Mouse (Mus musculus) kidney, postnatal 10 days (tissue): ENCODE measurements around the gene Wasf2.

Experiments used
- DNase-seq: peaks from one replicate; pipeline ENCODE4 v3.0.0; 2021; ENCODE audit warnings: mixed read lengths

Wasf2 gene

GRCm38 (mm10) chr4:133209366-133209765 lies 79.1 kb downstream of the Wasf2 start:
- peak; percentile 73 for DNase-seq

DNA sequence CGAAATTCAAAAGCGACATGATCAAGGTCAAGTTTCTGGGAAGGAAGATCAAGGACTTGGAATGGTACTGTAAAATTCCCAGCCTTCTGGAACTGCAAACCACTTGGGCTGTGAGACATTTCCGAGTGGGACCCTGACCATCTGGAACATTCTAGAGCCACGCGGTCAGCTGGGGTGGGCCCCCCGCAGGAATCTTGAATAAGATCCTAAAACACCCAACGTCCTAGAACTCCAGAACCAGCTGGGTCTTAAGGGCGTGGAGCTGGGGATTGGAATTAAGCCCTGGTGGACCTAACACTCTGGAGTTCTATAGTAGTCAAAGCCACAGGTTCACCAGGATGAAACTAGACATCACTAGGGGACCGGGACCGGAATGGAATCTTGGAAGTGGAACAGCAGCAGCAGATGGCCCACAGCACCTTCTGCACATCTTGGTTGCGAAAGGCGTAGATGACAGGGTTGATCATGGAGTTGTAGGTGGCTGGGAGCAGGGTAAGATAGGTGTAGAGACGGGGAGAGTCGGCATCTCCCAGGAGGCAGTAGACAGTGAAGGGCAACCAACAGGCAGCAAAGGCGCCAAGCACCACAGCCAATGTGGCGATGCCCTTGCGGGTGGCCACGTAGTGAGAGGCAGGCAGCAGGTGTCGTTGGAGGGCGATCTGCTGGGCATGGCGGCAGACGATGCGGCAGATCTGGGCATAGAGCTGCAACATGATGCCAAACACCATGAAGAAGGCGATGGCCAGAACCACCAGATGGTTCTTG lies 79.9 kb downstream of the Wasf2 start:
- DNase-seq: no peak

GRCm38 (mm10) chr4:133210788-133211390 lies 80.6 kb downstream of the Wasf2 start:
- no peak for DNase-seq

GRCm38 (mm10) chr4:133211751-133212561 lies 81.7 kb downstream of the Wasf2 start, which contains the start of the genes Cd164l2 and Gpr3:
TSS of gene Cd164l2 (plus strand) at chr4:133212131.
TSS of gene Gpr3 (minus strand) at chr4:133212536.
- DNase-seq: peak; percentile 31

- DNase-seq: peak; percentile 89
Measured at GRCm38 (mm10) chr4:133212562-133213267, 82.4 kb downstream of the Wasf2 start.

DNA sequence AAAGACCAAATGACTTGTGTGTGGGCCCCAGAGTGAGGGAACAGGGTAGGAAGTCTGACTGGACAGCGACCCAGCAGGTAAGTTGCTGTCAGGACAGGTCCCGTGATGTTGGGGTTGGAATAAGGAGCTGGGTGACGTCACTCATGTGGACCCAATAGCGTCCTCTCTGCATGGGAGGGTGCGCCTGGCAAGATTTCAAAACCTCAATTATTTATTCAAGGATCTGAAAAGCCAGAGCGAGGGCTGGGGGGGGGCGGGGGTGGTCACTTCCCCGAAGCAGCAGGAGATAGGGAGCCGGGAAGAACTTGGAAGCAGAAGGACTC lies 82.9 kb downstream of the Wasf2 start:
- DNase-seq: peak; percentile 56

- DNase-seq: peak; percentile 8
Measured at GRCm38 (mm10) chr4:133213661-133214060, 83.4 kb downstream of the Wasf2 start.

GRCm38 (mm10) chr4:133217641-133218040 lies 87.3 kb downstream of the Wasf2 start:
- DNase-seq: peak; percentile 84

DNA sequence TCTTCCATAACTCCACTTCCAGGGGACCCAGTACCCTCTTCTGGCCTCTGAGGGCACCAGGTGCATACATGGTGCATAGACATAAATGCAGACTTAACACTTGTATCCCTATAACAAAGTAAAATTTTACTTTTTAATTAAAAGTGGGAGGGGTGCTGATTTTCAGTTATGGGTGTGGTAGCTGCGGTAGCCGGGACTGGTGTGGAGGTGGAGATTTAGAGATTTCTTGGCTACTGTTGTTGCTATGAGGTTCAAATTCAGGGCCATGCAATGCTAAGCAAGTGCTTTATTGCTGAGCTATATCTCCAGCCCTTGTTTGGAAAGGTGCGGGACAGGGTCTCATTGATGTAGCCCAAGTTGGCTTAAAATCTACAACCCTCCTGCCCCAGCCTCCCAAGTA lies 88.4 kb downstream of the Wasf2 start:
- no peak for DNase-seq

- DNase-seq: peak; percentile 79
Measured at GRCm38 (mm10) chr4:133220656-133221055, 90.4 kb downstream of the Wasf2 start.

GRCm38 (mm10) chr4:133221701-133222100 lies 91.4 kb downstream of the Wasf2 start:
- DNase-seq: no peak

DNA sequence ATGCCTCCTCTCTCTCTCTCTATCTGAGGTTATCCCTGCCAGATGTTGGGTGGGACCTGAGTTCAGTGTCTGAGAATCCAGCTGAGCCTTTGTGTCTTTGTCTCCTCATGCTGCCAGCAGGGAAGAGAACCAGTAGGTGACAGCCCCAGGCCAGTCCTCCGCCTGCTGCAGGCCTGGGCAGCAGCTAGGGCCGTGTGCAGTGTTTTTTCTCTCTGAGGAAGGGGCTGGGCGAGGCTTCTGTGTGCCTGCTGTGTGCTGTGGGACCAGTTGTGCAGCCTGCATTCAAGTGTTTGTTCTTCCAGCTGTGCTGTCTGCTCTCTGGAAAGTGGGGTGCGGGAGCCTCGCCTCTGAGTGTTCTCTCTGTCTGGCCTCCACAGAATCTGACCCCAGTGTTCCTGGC lies 93.6 kb downstream of the Wasf2 start:
- DNase-seq: no peak

DNA sequence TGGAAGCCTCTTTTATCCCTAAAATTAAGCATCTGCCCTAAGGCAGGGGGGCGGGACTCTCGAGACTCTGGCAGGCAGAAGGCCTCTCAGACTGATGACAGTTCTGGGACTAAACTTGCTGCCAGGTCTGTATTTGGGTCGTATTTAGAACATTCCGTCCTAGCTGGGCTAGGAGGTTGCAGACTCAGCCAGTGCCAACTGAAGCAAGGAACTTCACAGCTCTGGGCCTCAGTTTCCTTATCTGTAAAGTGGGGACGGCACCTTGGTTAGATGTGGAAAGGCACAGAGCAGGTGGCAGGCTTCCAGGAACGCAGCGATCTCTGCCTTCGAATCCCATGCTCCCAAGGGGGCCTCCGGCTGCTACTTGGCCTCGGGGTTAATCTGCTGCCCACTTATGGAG lies 95.8 kb downstream of the Wasf2 start:
- no peak for DNase-seq

DNA sequence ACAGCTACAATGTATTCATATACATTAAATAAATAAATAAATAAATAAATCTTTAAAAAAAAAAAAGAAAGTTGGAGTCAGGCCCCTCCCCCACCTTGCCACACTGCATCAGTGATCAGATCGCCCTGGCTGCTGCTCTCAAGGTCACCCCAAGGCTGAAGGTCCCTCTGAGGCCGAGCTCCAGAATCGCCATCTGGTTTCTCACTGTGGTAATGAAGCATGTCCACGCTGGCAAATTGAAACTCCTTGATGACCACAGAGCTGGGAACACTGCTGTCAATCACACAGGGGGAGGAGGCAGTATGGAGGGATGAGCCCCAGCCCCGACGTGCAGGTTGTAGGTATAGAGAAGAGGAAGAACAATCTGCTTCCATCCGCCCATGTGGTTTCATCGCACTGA lies 97.3 kb downstream of the Wasf2 start:
- DNase-seq: no peak

GRCm38 (mm10) chr4:133229582-133229981 lies 99.3 kb downstream of the Wasf2 start:
- no peak for DNase-seq

DNA sequence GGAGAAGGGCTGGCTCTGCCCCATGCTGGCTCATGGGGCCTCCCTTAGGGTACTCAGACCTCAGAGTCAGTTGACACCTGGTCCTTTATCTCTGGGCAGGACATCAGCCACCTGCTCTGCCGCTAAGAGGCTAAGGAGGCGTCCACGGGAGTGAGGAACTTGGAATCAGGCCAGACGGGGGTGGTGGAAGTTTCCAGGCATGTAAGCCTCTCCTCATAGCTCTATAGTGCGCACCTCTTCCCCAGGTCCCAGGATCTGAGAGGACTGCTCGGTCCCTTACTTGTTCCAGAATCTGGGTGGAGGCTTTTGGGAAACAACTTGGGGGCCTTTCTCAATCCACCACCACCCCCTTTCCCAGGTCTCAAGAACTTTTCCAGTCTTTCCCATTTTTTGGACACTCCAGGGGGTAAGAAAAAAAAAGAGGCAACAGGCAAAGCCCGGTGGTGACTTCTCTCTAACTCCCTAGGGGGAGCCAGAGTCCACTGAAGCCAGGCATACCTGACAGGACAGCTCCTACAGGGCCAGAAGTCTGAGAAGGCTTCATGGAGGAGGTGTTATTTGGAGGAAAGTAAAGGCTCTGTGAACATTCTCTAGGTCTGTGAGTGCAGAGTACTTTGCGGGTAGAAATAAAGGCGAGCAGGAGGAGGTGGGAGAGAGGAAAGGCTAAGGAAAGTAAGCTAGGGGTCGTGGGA lies 103.1 kb downstream of the Wasf2 start:
- DNase-seq: peak; percentile 65

- no peak for DNase-seq
Measured at GRCm38 (mm10) chr4:133234771-133235170, 104.5 kb downstream of the Wasf2 start.

DNA sequence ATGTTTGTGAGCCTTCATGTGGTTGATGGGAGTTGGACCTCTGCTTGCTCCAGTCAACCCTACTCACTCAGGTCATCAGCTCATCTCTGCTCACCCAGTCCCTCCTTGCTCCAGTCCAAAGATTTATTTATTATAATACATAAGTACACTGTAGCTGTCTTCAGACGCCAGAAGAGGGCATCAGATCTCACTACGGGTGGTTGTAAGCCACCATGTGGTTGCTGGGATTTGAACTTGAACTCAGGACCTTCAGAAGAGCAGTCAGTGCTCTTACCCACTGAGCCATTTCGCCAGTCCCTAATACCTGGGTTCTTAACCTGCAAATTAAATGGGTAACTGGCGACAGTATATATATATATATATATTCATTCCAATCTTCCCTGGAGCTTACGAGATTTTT lies 105.1 kb downstream of the Wasf2 start:
- no peak for DNase-seq

DNA sequence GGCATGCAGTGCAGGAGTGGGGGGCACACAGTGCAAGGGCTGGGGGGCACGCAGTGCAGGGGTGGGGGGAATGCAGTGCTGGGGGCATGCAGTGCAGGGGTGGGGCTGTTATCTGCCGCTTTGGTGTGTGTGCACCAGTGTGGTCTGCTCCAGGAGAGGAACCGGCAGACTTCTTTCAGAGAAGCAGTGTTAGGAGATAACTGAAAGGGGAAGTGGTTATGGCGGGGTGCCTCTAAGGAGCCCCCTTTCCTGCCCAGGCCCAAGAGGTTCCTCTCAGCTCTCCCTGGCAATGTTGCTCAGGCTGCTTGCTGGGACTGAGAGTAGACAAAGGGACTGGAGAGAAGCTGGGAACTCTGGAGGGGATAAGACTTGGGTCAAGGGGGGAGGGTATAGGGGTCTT lies 107.6 kb downstream of the Wasf2 start:
- DNase-seq: no peak

DNA sequence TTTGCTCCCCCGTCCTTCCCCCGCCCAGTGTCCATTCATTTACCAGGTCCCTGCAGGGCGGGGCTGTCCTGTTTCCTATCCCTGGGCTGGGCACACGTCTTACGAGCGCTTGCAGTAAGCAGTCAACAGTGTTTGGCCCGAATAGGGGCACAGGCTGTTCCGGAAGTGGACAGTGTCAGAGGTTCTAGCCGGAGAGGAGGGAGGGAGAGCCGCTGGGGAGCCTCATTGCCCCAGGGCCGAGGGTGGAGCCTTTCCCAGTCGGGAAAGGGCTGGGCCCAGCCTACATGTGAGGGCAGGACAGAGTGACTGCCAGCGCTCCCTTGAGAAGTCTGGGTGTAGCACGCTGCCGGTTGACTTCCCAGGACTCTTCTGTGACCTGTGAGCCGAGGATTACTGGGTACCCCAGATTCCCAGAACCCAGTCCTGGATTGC lies 110.2 kb downstream of the Wasf2 start, which contains the start of gene Map3k6:
Gene Map3k6 (plus strand): TSS at position 329 of the 432 bp plus-strand sequence.
- DNase-seq: peak; percentile 77

DNA sequence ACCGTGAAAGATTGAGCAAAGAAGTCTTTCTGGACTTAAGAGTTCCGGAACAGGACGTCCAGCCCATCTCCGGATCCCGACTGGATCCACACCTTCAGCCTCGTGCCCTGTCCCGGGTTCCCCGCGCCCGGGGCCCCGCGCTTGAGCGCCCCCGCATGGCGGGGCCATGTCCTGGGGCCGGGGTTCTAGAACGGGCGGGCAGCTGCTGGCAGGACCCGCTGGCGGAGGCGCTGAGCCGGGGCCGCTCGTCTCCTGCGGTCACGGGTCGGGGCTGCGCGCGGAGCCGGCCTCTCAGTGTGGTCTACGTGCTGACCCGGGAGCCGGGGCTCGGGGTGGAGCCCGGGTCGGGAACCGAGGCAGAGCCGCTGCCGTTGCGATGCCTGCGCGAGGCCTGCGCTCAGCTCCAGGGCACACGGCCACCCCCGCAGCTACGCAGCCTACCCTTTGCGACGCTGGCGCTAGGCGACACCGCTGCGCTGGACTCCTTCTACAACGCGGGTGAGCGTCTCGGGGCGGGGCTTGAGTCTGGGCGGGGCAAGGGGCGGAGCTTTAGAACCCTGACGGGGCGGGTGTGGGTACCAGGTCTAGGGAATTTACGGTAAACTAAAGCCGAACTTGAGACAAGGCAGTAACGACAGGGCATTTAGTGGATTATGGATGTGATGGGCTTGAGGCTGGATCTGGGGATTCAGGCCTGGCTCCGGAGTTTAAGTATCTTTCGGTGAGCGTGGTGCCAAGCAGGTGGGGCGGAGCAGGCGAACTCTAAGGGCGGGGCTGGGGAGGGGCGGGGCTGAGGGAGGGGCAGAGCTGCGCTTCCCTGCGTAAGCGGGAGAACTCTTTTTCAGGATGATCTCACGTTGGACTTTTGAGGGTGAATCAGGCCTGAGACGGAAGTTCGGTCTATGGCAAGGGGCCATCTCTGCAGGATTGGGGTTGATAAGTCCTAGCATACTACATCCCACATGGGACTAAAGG lies 110.9 kb downstream of the Wasf2 start:
- DNase-seq: peak; percentile 95
